Mouse (Mus musculus) liver, embryonic 18 days (tissue): ENCODE data around the gene Pon1. TPM values are rescaled to one million over a fixed set of nuclear protein-coding genes. Genes with fewer than 3 reads are reported as not detected.

Experiments used
- polyA plus RNA-seq: library from polyadenylated mRNA; depleted of rRNA; stranded (reverse); fragments of >200 nt; gene quantifications from 2 replicates; pipeline ENCODE4 v1.2.3, GENCODE M21; 2012; rRNA removed

Gene Pon1
- 113 and 163 TPM in 2 replicates for polyA plus RNA-seq

GRCm38 (mm10) chr6:5193693-5194092 is at the start of gene Pon1:
Pon1 (minus strand) TSS chr6:5193946.

Other genes with a start within 250 kb of the Pon1 start
- 24.2 and 27.1 TPM in 2 replicates for gene Pon3, start 62.3 kb upstream of the Pon1 start, polyA plus RNA-seq
- gene Pon2, start 104.5 kb upstream of the Pon1 start, polyA plus RNA-seq = 22.4 and 24.6 TPM in 2 replicates
- 1.9 TPM in 2 replicates for gene Asb4, start 189.4 kb upstream of the Pon1 start, polyA plus RNA-seq